Mouse (Mus musculus) embryonic fibroblast, embryonic 13.5 days (primary cell): ENCODE data around the gene Tubgcp6. TPM values are rescaled to one million over a fixed set of nuclear protein-coding genes. Genes with fewer than 3 reads are reported as not detected.

Experiments
- H3K27ac ChIP-seq: 2 replicates; pipeline ENCODE4 v1.5.1; 2012; ENCODE audit warnings: low read length, control low read depth, inconsistent platforms; ENCODE audit not compliant: insufficient read depth
- H3K4me1 ChIP-seq: 2 replicates; pipeline ENCODE4 v1.6.1; 2011; ENCODE audit warnings: low read length; ENCODE audit not compliant: control insufficient read depth, insufficient read depth
- H3K4me3 ChIP-seq: 2 replicates; pipeline ENCODE4 v1.5.1; 2011; ENCODE audit warnings: mild to moderate bottlenecking, control low read depth, low read length; ENCODE audit not compliant: insufficient read depth
- CTCF ChIP-seq: IDR thresholded peaks from 2 replicates; pipeline ENCODE4 v1.5.1; 2011; ENCODE audit warnings: mild to moderate bottlenecking, control low read depth, low read length, moderate library complexity, borderline replicate concordance; ENCODE audit not compliant: insufficient read depth
- POLR2A ChIP-seq: IDR thresholded peaks from 2 replicates; pipeline ENCODE4 v1.6.1; 2011; ENCODE audit warnings: low read depth, mild to moderate bottlenecking, control low read depth, low read length, moderate library complexity
- polyA plus RNA-seq: library from polyadenylated mRNA; stranded (reverse); fragments of >200 nt; gene quantifications from 2 replicates; pipeline ENCODE4 v1.2.4, GENCODE M21; 2011; ENCODE audit warnings: low read depth; ENCODE audit not compliant: missing spikeins, insufficient read length

Gene Tubgcp6
- polyA plus RNA-seq, 1 experiment, result 13.5 TPM

GRCm38 (mm10) chr15:89106976-89107375 is 15.9 kb downstream of the Tubgcp6 start:
- TF ChIP-seq CTCF (no peak), POLR2A (no peak)
- Histone ChIP-seq H3K27ac (no peak overlapping the region), H3K4me3 (no peak overlapping the region), H3K4me1 (no peaks in the 10 kb centered on the region)

- no peaks in the 10 kb centered on the region for H3K4me1 ChIP-seq
- H3K4me3 ChIP-seq, result no peak overlapping the region
- TF ChIP-seq CTCF, result no peak
- TF ChIP-seq POLR2A, result no peak
- no peak overlapping the region for H3K27ac ChIP-seq
Measured at GRCm38 (mm10) chr15:89106073-89106472, 16.8 kb downstream of the Tubgcp6 start.

GRCm38 (mm10) chr15:89104425-89104824 is 18.5 kb downstream of the Tubgcp6 start:
- Histone ChIP-seq H3K4me3 (no peak overlapping the region), H3K27ac (no peak overlapping the region), H3K4me1 (no peaks in the 10 kb centered on the region)
- no peak for TF ChIP-seq CTCF
- no peak for TF ChIP-seq POLR2A

- TF ChIP-seq CTCF (no peak), POLR2A (no peak)
- no peak overlapping the region for H3K27ac ChIP-seq
- no peak overlapping the region for H3K4me3 ChIP-seq
- no peaks in the 10 kb centered on the region for H3K4me1 ChIP-seq
Measured at GRCm38 (mm10) chr15:89103921-89104320, 19.0 kb downstream of the Tubgcp6 start.

GRCm38 (mm10) chr15:89102646-89103045 is 20.3 kb downstream of the Tubgcp6 start:
- no peaks in the 10 kb centered on the region for H3K4me1 ChIP-seq
- H3K27ac ChIP-seq, result no peak overlapping the region
- no peak for TF ChIP-seq POLR2A
- no peak for TF ChIP-seq CTCF
- no peak overlapping the region for H3K4me3 ChIP-seq

GRCm38 (mm10) chr15:89100823-89101222 is 22.1 kb downstream of the Tubgcp6 start:
- Histone ChIP-seq H3K27ac (no peak overlapping the region), H3K4me1 (no peaks in the 10 kb centered on the region), H3K4me3 (no peak overlapping the region)
- TF ChIP-seq CTCF, result no peak
- no peak for TF ChIP-seq POLR2A

GRCm38 (mm10) chr15:89098616-89099015 is 24.3 kb downstream of the Tubgcp6 start:
- TF ChIP-seq POLR2A, result no peak
- TF ChIP-seq CTCF, result no peak
- Histone ChIP-seq H3K4me3 (no peak overlapping the region), H3K27ac (no peak overlapping the region), H3K4me1 (no peaks in the 10 kb centered on the region)

- Histone ChIP-seq H3K4me1 (no peaks in the 10 kb centered on the region), H3K27ac (no peak overlapping the region), H3K4me3 (no peak overlapping the region)
- TF ChIP-seq CTCF (no peak), POLR2A (no peak)
Measured at GRCm38 (mm10) chr15:89097450-89097849, 25.5 kb downstream of the Tubgcp6 start.

- TF ChIP-seq CTCF, result no peak
- TF ChIP-seq POLR2A, result no peak
- Histone ChIP-seq H3K27ac (no peak overlapping the region), H3K4me1 (no peaks in the 10 kb centered on the region), H3K4me3 (no peak overlapping the region)
Measured at GRCm38 (mm10) chr15:89092181-89092580, 30.7 kb downstream of the Tubgcp6 start.

GRCm38 (mm10) chr15:89090662-89091061 is 32.2 kb downstream of the Tubgcp6 start:
- H3K4me1 ChIP-seq, result no peaks in the 10 kb centered on the region
- H3K27ac ChIP-seq, result no peak overlapping the region
- H3K4me3 ChIP-seq, result no peak overlapping the region
- TF ChIP-seq CTCF (no peak), POLR2A (no peak)
